Mouse (Mus musculus) gastrocnemius, postnatal 36 days (tissue): ENCODE results near the gene Mpz. TPM values are rescaled to one million over a fixed set of nuclear protein-coding genes. Genes with fewer than 3 reads are reported as not detected.
A peak's percentile ranks its signal among the peaks of the same experiment; 100 is the strongest.

ENCODE experiments used
- DNase-seq, 2 experiments: peaks; one replicate each; pipeline ENCODE4 v3.0.0; 2022
- intact Hi-C: fragments of 180-260 bp; cut with DNase I; formaldehyde crosslinking; loops from one replicate; pipeline ENCODE4 v1.15.1; 2025
- total RNA-seq, 2 experiments: library from RNA; stranded (reverse); gene quantifications; 2 replicates each; pipeline ENCODE4 v1.2.3; 2021

Gene Mpz
- total RNA-seq, 2 experiments from 2014 or later: 33.1 to 105 TPM

- intact Hi-C loops: no loop called here
- DNase-seq: no peak
Observed at GRCm38 (mm10) chr1:171179487-171180171, 29.1 kb downstream of the Mpz start.

GRCm38 (mm10) chr1:171183025-171183424 is 32.5 kb downstream of the Mpz start:
- DNase-seq: no peak
- intact Hi-C loops: no loop called here

GRCm38 (mm10) chr1:171183620-171184019 is 33.1 kb downstream of the Mpz start:
- intact Hi-C loops: no loop called here
- peak in 1 of 2 experiments; percentile 29 for DNase-seq

GRCm38 (mm10) chr1:171184314-171184713 is 33.8 kb downstream of the Mpz start:
- no peak for DNase-seq
- intact Hi-C loops: no loop called here

- DNase-seq: no peak
- intact Hi-C loops: no loop called here
Observed at GRCm38 (mm10) chr1:171185655-171186054, 35.1 kb downstream of the Mpz start.

- DNase-seq: no peak
- intact Hi-C loops: no loop called here
Observed at GRCm38 (mm10) chr1:171187851-171188700, 37.6 kb downstream of the Mpz start.

- no peak for DNase-seq
- intact Hi-C loops: no loop called here
Observed at GRCm38 (mm10) chr1:171189046-171189445, 38.5 kb downstream of the Mpz start.

GRCm38 (mm10) chr1:171189476-171190114 is 39.1 kb downstream of the Mpz start:
- intact Hi-C loops: no loop called here
- no peak for DNase-seq

- no peak for DNase-seq
- intact Hi-C loops: no loop called here
Observed at GRCm38 (mm10) chr1:171190832-171191231, 40.3 kb downstream of the Mpz start.

GRCm38 (mm10) chr1:171192283-171192682 is 41.8 kb downstream of the Mpz start:
- no peak for DNase-seq
- intact Hi-C loops: no loop called here

GRCm38 (mm10) chr1:171193093-171193840 is 42.8 kb downstream of the Mpz start:
- intact Hi-C loops: no loop called here
- no peak for DNase-seq

- intact Hi-C loops: no loop called here
- DNase-seq: no peak
Observed at GRCm38 (mm10) chr1:171193911-171194830, 43.7 kb downstream of the Mpz start.

GRCm38 (mm10) chr1:171195046-171195822 is 44.7 kb downstream of the Mpz start:
- no peak for DNase-seq
- intact Hi-C loops: no loop called here

- peak; percentile 43 to 51 for DNase-seq
- intact Hi-C loops: no loop called here
Observed at GRCm38 (mm10) chr1:171195887-171196397, 45.4 kb downstream of the Mpz start, which contains the start of gene Pcp4l1. Gene Pcp4l1 (minus strand): TSS chr1:171196268.

- intact Hi-C loops: no loop called here
- DNase-seq: no peak
Observed at GRCm38 (mm10) chr1:171199532-171199931, 49.0 kb downstream of the Mpz start.

GRCm38 (mm10) chr1:171200769-171201168 is 50.3 kb downstream of the Mpz start:
- intact Hi-C loops: no loop called here
- no peak for DNase-seq

- no peak for DNase-seq
- intact Hi-C loops: no loop called here
Observed at GRCm38 (mm10) chr1:171203471-171204248, 53.1 kb downstream of the Mpz start.

- intact Hi-C loops: no loop called here
- DNase-seq: no peak
Observed at GRCm38 (mm10) chr1:171204249-171204644, 53.7 kb downstream of the Mpz start.
